Mouse (Mus musculus): Measurements from ENCODE around the gene Wdfy3. TPM values are rescaled to one million over a fixed set of nuclear protein-coding genes. Genes with fewer than 3 reads are reported as not detected.

Wdfy3 gene
- 6.1 and 7.4 TPM in 2 replicates for polyA plus RNA-seq (2012; rRNA removed)

DNA sequence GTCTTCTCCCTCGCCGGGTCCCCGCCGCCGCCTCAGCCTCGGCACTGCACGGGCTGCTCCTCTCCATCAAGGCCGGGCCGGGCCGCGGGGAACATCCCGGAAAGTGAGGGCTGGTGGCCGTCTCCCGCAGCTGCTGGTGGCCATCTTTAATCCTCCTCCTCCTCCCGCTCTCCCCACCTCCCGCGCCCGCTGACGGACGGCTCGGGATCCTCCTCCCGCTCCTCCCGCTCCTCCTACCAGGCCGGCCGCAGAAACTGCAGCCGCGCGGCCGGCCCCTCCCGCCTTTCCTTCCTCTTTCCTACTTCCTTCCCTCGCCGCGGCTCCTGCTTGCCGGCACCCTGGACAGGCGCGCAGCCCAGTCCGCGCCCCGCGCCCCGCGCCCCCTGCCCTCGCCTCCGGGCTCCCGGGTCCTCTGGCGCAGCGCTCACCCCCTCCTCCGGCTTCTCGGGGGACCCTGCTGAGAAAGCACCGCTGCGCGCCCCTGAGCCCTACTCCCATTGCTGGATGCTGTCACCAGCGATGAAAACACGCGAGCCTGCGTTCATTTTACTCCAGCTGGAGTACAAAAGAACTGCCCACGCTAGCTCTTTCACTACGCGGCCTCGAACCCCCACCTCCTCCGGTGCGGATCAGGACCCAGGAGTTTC, at the start of gene Wdfy3:
Gene Wdfy3, minus strand, starts transcription at position 155 of the 647 bp plus-strand sequence.

